Mouse (Mus musculus) C2C12 (cell line): ENCODE measurements at regions not wholly inside any gene's neighbourhood (a gene's known extent, or its start where the extent isn't known, plus 50 kb on each side); places are given as distances from the start of the nearest gene placed in this dataset.

Experiments used
- H3K27me3 ChIP-seq: one replicate; pipeline ENCODE4 v1.6.1; 2011; ENCODE audit not compliant: control insufficient read depth, insufficient read depth, insufficient read length
- H3K36me3 ChIP-seq: one replicate; pipeline ENCODE4 v1.6.1; 2011; ENCODE audit not compliant: control insufficient read depth, insufficient read depth
- H3K4me3 ChIP-seq: one replicate; pipeline ENCODE4 v1.5.1; 2011; ENCODE audit warnings: mild to moderate bottlenecking, control low read depth; ENCODE audit not compliant: poor library complexity, insufficient read depth, severe bottlenecking
- H3K79me2 ChIP-seq: one replicate; pipeline ENCODE4 v1.6.1; 2011; ENCODE audit not compliant: control insufficient read depth, insufficient read depth
- H3K79me3 ChIP-seq: one replicate; pipeline ENCODE4 v1.6.1; 2011; ENCODE audit warnings: low read depth, control low read depth
- H3ac ChIP-seq: one replicate; pipeline ENCODE3; 2011; ENCODE audit warnings: low read depth; ENCODE audit not compliant: control insufficient read depth, insufficient read length
- CEBPB ChIP-seq: IDR thresholded peaks from one replicate; pipeline ENCODE4 v1.6.1; 2011; ENCODE audit warnings: low read depth, mild to moderate bottlenecking, control low read depth, moderate library complexity
- CTCF ChIP-seq: IDR thresholded peaks from one replicate; pipeline ENCODE4 v1.5.1; 2011; ENCODE audit not compliant: control insufficient read depth, insufficient read depth, insufficient read length
- FOSL1 ChIP-seq: IDR thresholded peaks from one replicate; pipeline ENCODE4 v1.8.0; 2011; ENCODE audit warnings: mild to moderate bottlenecking, low read length; ENCODE audit not compliant: poor library complexity, insufficient read depth, severe bottlenecking
- MAX ChIP-seq: IDR thresholded peaks from one replicate; pipeline ENCODE4 v1.6.1; 2011; ENCODE audit warnings: mild to moderate bottlenecking, control low read depth
- MYOD1 ChIP-seq: IDR thresholded peaks from one replicate; pipeline ENCODE4 v1.6.1; 2011; ENCODE audit warnings: low read depth; ENCODE audit not compliant: control insufficient read depth, insufficient read length
- MYOG ChIP-seq: IDR thresholded peaks from one replicate; pipeline ENCODE4 v1.6.1; 2011; ENCODE audit not compliant: control insufficient read depth, insufficient read length; ENCODE audit errors: extremely low read depth
- USF1 ChIP-seq: IDR thresholded peaks from one replicate; pipeline ENCODE4 v1.6.1; 2011; ENCODE audit warnings: low read depth, mild to moderate bottlenecking, control low read depth, moderate library complexity

GRCm38 (mm10) chr14:110128265-110128664, 626.7 kb downstream of the Slitrk6 start:
- Histone ChIP-seq H3K36me3 (no peaks in the 10 kb centered on the region), H3K4me3 (no peak overlapping the region), H3K79me2 (no peaks in the 10 kb centered on the region), H3K27me3 (no peaks in the 10 kb centered on the region), H3K79me3 (no peaks in the 10 kb centered on the region), H3ac (no peak overlapping the region)
- TF ChIP-seq FOSL1, result no peak
- TF ChIP-seq MYOD1, result no peak
- TF ChIP-seq MYOG, result no peak
- no peak for TF ChIP-seq CTCF
- TF ChIP-seq MAX, result no peak
- no peak for TF ChIP-seq USF1
- no peak for TF ChIP-seq CEBPB

GRCm38 (mm10) chr14:110125936-110126710, 628.8 kb downstream of the Slitrk6 start:
- Histone ChIP-seq H3K79me3 (no peaks in the 10 kb centered on the region), H3K79me2 (no peaks in the 10 kb centered on the region), H3K4me3 (no peak overlapping the region), H3K36me3 (no peaks in the 10 kb centered on the region), H3K27me3 (no peaks in the 10 kb centered on the region), H3ac (no peak overlapping the region)
- no peak for TF ChIP-seq FOSL1
- TF ChIP-seq CTCF, result no peak
- TF ChIP-seq USF1, result no peak
- no peak for TF ChIP-seq MYOG
- no peak for TF ChIP-seq CEBPB

- TF ChIP-seq MYOD1 (no peak), MAX (no peak), FOSL1 (no peak), MYOG (no peak), USF1 (no peak), CTCF (no peak), CEBPB (no peak)
Measured at GRCm38 (mm10) chr14:110122710-110123109, 632.2 kb downstream of the Slitrk6 start.

GRCm38 (mm10) chr14:110115578-110115977, 639.4 kb downstream of the Slitrk6 start:
- TF ChIP-seq MAX, result no peak
- TF ChIP-seq CTCF, result no peak
- TF ChIP-seq CEBPB, result no peak
- TF ChIP-seq MYOD1, result no peak
- no peak for TF ChIP-seq USF1
- TF ChIP-seq MYOG, result no peak
- no peak for TF ChIP-seq FOSL1

More at GRCm38 (mm10) chr14:110122710-110123109, 632.2 kb downstream of the Slitrk6 start:
- H3K36me3 ChIP-seq, result no peaks in the 10 kb centered on the region
- H3ac ChIP-seq, result no peak overlapping the region
- H3K79me2 ChIP-seq, result no peaks in the 10 kb centered on the region
- H3K4me3 ChIP-seq, result no peak overlapping the region
- no peaks in the 10 kb centered on the region for H3K27me3 ChIP-seq
- no peaks in the 10 kb centered on the region for H3K79me3 ChIP-seq

GRCm38 (mm10) chr14:110100852-110101251, 654.1 kb downstream of the Slitrk6 start:
- H3K4me3 ChIP-seq, result no peak overlapping the region
- H3K79me2 ChIP-seq, result no peaks in the 10 kb centered on the region
- H3ac ChIP-seq, result no peak overlapping the region
- H3K79me3 ChIP-seq, result no peaks in the 10 kb centered on the region
- TF ChIP-seq CEBPB (no peak), MAX (no peak), MYOG (no peak), CTCF (no peak), MYOD1 (no peak), FOSL1 (no peak), USF1 (no peak)
- no peaks in the 10 kb centered on the region for H3K27me3 ChIP-seq
- H3K36me3 ChIP-seq, result no peaks in the 10 kb centered on the region

More at GRCm38 (mm10) chr14:110115578-110115977, 639.4 kb downstream of the Slitrk6 start:
- Histone ChIP-seq H3K79me2 (no peaks in the 10 kb centered on the region), H3K36me3 (no peaks in the 10 kb centered on the region), H3K27me3 (no peaks in the 10 kb centered on the region), H3K79me3 (no peaks in the 10 kb centered on the region), H3ac (no peak overlapping the region), H3K4me3 (no peak overlapping the region)

- no peaks in the 10 kb centered on the region for H3K79me2 ChIP-seq
- H3K36me3 ChIP-seq, result no peaks in the 10 kb centered on the region
- H3K79me3 ChIP-seq, result no peaks in the 10 kb centered on the region
- H3ac ChIP-seq, result no peak overlapping the region
- TF ChIP-seq CTCF, result no peak
- TF ChIP-seq MAX, result no peak
- TF ChIP-seq CEBPB, result no peak
- no peak for TF ChIP-seq MYOG
- no peak for TF ChIP-seq USF1
- TF ChIP-seq MYOD1, result no peak
- TF ChIP-seq FOSL1, result no peak
- no peaks in the 10 kb centered on the region for H3K27me3 ChIP-seq
- no peak overlapping the region for H3K4me3 ChIP-seq
Measured at GRCm38 (mm10) chr14:110078351-110078750, 676.6 kb downstream of the Slitrk6 start.
